Mouse (Mus musculus) bone marrow macrophage, adult 2 months (primary cell): ENCODE measurements around the gene Entpd3.

Experiments
- CTCF ChIP-seq: IDR thresholded peaks from 2 replicates; pipeline ENCODE4 v1.5.1; 2012; ENCODE audit warnings: low read depth, mild to moderate bottlenecking, low read length, moderate library complexity
- POLR2A ChIP-seq: IDR thresholded peaks from 2 replicates; pipeline ENCODE4 v1.6.1; 2012; ENCODE audit warnings: mild to moderate bottlenecking, low read depth, low read length, borderline replicate concordance

DNA sequence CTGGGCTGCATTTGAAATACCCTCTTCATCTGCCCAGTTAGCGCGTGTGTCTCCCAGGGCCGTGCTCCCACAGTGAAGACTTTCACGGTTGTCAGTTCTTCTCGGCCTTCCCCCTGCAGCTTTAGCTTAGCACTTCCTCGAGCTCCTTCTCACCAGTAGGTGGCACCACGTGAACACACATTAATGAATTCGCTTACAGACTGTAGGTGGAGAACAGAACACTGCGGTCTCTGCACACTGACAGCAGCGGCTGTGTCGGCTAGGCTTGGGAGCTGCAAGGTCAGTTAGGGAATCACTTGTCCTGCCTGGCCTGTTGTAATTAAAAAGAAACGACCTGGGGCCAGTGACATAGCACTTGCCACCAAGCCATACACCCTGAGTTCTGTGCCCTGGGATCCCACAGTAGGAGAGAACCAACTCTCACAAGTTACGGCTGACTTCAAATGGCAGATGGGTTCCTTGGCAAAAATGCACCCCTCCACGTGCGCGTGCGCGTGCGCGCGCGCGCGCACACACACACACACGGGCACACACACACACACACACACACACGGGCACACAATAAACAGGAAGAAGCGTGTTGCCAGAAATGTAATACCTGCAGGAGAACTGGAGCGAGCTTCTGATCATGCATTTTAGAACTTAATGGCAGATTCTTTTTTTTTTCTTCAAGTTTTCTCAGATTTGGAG, 43.1 kb downstream of the Entpd3 start:
- TF ChIP-seq CTCF (peak; percentile 62; the same call in 1 of the 2 replicates), POLR2A (no peak)
